Mouse (Mus musculus) cerebellum, postnatal 14 days (tissue): ENCODE data around the gene Ipo11.

ENCODE experiments used
- DNase-seq, 2 experiments: peaks; one replicate each; pipeline ENCODE4 v3.0.0; 2021; ENCODE audit warnings: mixed read lengths in 2 of 2

Ipo11 gene

GRCm38 (mm10) chr13:106813519-106813918 lies 123.2 kb downstream of the Ipo11 start:
- DNase-seq: no peak

GRCm38 (mm10) chr13:106813087-106813486 lies 123.7 kb downstream of the Ipo11 start:
- DNase-seq: no peak

GRCm38 (mm10) chr13:106810156-106810555 lies 126.6 kb downstream of the Ipo11 start:
- no peak for DNase-seq

- no peak for DNase-seq
These were observed 127.9 kb downstream of the Ipo11 start for GRCm38 (mm10) chr13:106808821-106809220.

- no peak for DNase-seq
These were observed 128.4 kb downstream of the Ipo11 start for GRCm38 (mm10) chr13:106808315-106808714.

- DNase-seq: no peak
These were observed 129.5 kb downstream of the Ipo11 start for GRCm38 (mm10) chr13:106807303-106807702.

GRCm38 (mm10) chr13:106805146-106805545 lies 131.6 kb downstream of the Ipo11 start:
- no peak for DNase-seq

- DNase-seq: no peak
These were observed 138.7 kb downstream of the Ipo11 start for GRCm38 (mm10) chr13:106798026-106798425.

- no peak for DNase-seq
These were observed 147.9 kb downstream of the Ipo11 start for GRCm38 (mm10) chr13:106788817-106789216.

GRCm38 (mm10) chr13:106768807-106769206 lies 168.0 kb downstream of the Ipo11 start:
- DNase-seq: no peak

- no peak for DNase-seq
These were observed 174.1 kb downstream of the Ipo11 start for GRCm38 (mm10) chr13:106762611-106763010.

GRCm38 (mm10) chr13:106761661-106762060 lies 175.1 kb downstream of the Ipo11 start:
- DNase-seq: no peak

GRCm38 (mm10) chr13:106760232-106760875 lies 176.4 kb downstream of the Ipo11 start:
- DNase-seq: peak; percentile 41 to 46

- no peak for DNase-seq
These were observed 180.9 kb downstream of the Ipo11 start for GRCm38 (mm10) chr13:106755892-106756291.

- no peak for DNase-seq
These were observed 182.5 kb downstream of the Ipo11 start for GRCm38 (mm10) chr13:106754216-106754615.

GRCm38 (mm10) chr13:106751951-106752350 lies 184.8 kb downstream of the Ipo11 start:
- DNase-seq: no peak

GRCm38 (mm10) chr13:106746823-106747222 lies 189.9 kb downstream of the Ipo11 start:
- no peak for DNase-seq

- DNase-seq: no peak
These were observed 191.6 kb downstream of the Ipo11 start for GRCm38 (mm10) chr13:106745201-106745600.
